Mouse (Mus musculus): ENCODE results near the gene Notch4. TPM values are rescaled to one million over a fixed set of nuclear protein-coding genes. Genes with fewer than 3 reads are reported as not detected.
A peak's percentile ranks its signal among the peaks of the same experiment; 100 is the strongest.

The Notch4 gene
- polyA plus RNA-seq, 1 experiment from 2014 or later, result 10.2 TPM

DNA sequence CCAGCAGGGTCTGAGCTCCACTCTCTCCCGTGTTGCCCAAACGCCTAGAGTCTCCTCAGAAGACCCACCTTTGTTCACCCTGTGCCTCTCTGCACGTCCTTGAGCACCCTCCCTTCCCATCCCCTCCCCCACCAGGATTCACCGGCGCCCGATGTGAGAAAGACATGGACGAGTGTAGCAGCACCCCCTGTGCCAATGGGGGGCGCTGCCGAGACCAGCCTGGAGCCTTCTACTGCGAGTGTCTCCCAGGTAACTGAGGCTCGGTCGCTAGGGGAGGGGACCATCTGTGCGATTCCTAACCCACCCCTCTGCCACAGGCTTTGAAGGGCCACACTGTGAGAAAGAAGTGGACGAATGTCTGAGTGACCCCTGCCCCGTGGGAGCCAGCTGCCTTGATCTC is 8.3 kb downstream of the Notch4 start:
- no peak for ATAC-seq (ENCODE audit: low FRiP score, low read depth)
- Histone ChIP-seq H3K4me1 (peaks cover 6% of the 10 kb centered on the region; the same call in 1 of the 2 replicates), H3K36me3 (no peaks in the 10 kb centered on the region), H3K27ac (no peak overlapping the region), H3K27me3 (replicated peaks) (no peaks in the 10 kb centered on the region), H3K4me2 (replicated peaks) (no peak overlapping the region), H3K9me3 (no peaks in the 10 kb centered on the region), H3K4me3 (no peak overlapping the region), H3K9ac (no peak overlapping the region)
- WGBS, result 13% methylated on average over 15 of the region's 15 CpGs

GRCm38 (mm10) chr17:34576577-34576976 is 12.5 kb downstream of the Notch4 start:
- Histone ChIP-seq H3K4me3 (no peak overlapping the region), H3K4me1 (peaks cover 6% of the 10 kb centered on the region; the same call in 1 of the 2 replicates), H3K9ac (no peak overlapping the region), H3K4me2 (replicated peaks) (no peak overlapping the region), H3K27ac (no peak overlapping the region), H3K36me3 (no peaks in the 10 kb centered on the region), H3K9me3 (no peaks in the 10 kb centered on the region), H3K27me3 (replicated peaks) (no peaks in the 10 kb centered on the region)
- ATAC-seq (ENCODE audit: low FRiP score, low read depth), result no peak
- WGBS, result 75% methylated on average over 5 of the region's 5 CpGs

DNA sequence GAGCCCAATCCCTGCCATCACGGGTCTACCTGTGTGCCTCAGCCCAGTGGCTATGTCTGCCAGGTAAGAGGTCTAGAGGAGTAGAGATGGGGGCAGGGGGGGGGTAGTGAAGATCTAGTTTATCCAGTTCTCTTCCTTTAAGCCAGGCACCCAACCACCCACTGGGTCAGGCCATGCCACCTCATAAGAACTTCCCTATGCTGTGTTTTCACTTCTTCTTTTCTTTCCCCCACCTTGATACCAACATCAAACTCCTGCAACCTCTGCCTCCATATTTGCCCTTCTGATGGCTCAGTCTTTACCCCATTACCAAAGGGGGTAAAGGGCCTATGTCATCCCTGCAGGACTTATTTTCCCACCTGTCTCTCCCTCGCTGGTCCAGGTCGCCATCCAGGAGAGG is 14.0 kb downstream of the Notch4 start:
- no peaks in the 10 kb centered on the region for H3K4me1 ChIP-seq
- no peaks in the 10 kb centered on the region for H3K27me3 ChIP-seq (replicated peaks)
- H3K9me3 ChIP-seq, result no peaks in the 10 kb centered on the region
- no peak overlapping the region for H3K27ac ChIP-seq
- H3K4me3 ChIP-seq, result no peak overlapping the region
- no peak overlapping the region for H3K4me2 ChIP-seq (replicated peaks)
- H3K9ac ChIP-seq, result no peak overlapping the region
- ATAC-seq (ENCODE audit: low FRiP score, low read depth), result no peak
- WGBS, result 91% methylated on average over 3 of the region's 3 CpGs
- no peaks in the 10 kb centered on the region for H3K36me3 ChIP-seq

DNA sequence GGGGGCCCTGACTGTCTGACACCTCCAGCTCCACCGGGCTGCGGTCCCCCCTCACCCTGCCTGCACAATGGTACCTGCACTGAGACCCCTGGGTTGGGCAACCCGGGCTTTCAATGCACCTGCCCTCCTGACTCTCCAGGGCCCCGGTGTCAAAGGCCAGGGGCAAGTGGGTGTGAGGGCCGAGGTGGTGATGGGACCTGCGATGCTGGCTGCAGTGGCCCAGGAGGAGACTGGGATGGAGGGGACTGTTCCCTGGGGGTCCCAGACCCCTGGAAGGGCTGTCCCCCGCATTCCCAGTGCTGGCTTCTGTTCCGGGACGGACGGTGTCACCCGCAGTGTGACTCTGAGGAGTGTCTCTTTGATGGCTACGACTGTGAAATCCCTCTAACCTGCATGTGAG is 18.5 kb downstream of the Notch4 start:
- H3K36me3 ChIP-seq, result no peaks in the 10 kb centered on the region
- no peak overlapping the region for H3K9ac ChIP-seq
- peaks cover 17% of the 10 kb centered on the region for H3K4me1 ChIP-seq
- H3K27ac ChIP-seq, result no peak overlapping the region
- no peaks in the 10 kb centered on the region for H3K9me3 ChIP-seq
- no peak overlapping the region for H3K4me2 ChIP-seq (replicated peaks)
- ATAC-seq (ENCODE audit: low FRiP score, low read depth), result no peak
- no peaks in the 10 kb centered on the region for H3K27me3 ChIP-seq (replicated peaks)
- no peak overlapping the region for H3K4me3 ChIP-seq
- 86% methylated on average over 12 of the region's 12 CpGs for WGBS

DNA sequence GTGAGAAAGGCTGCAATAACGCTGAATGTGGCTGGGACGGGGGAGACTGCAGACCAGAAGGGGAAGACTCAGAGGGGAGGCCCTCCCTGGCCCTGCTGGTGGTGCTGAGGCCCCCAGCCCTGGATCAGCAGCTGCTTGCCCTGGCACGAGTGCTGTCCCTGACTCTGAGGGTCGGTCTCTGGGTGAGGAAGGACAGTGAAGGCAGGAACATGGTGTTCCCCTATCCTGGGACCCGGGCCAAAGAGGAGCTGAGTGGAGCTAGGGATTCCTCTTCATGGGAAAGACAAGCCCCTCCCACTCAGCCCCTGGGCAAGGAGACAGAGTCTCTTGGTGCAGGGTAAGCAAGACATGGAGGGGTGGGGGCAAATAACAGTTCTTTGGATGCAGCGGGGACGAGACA is 19.3 kb downstream of the Notch4 start:
- WGBS, result 67% methylated on average over 7 of the region's 7 CpGs
- Histone ChIP-seq H3K27ac (no peak overlapping the region), H3K9ac (no peak overlapping the region), H3K27me3 (replicated peaks) (no peaks in the 10 kb centered on the region), H3K4me2 (replicated peaks) (0 out of 2 replicates have a peak overlapping the region, but pooled peaks have one; percentile 14), H3K36me3 (no peaks in the 10 kb centered on the region), H3K9me3 (no peaks in the 10 kb centered on the region), H3K4me1 (peaks cover 24% of the 10 kb centered on the region), H3K4me3 (no peak overlapping the region)
- no peak for ATAC-seq (ENCODE audit: low FRiP score, low read depth)

- no peak overlapping the region for H3K9ac ChIP-seq
- H3K36me3 ChIP-seq, result no peaks in the 10 kb centered on the region
- no peaks in the 10 kb centered on the region for H3K27me3 ChIP-seq (replicated peaks)
- H3K4me2 ChIP-seq (replicated peaks), result 0 out of 2 replicates have a peak overlapping the region, but pooled peaks have one; percentile 14
- H3K4me3 ChIP-seq, result no peak overlapping the region
- 93% methylated on average over 8 of the region's 8 CpGs for WGBS
- ATAC-seq (ENCODE audit: low FRiP score, low read depth), result no peak
- no peaks in the 10 kb centered on the region for H3K9me3 ChIP-seq
- no peak overlapping the region for H3K27ac ChIP-seq
- peaks cover 28% of the 10 kb centered on the region for H3K4me1 ChIP-seq
Measured at GRCm38 (mm10) chr17:34583819-34584218, 19.8 kb downstream of the Notch4 start.

DNA sequence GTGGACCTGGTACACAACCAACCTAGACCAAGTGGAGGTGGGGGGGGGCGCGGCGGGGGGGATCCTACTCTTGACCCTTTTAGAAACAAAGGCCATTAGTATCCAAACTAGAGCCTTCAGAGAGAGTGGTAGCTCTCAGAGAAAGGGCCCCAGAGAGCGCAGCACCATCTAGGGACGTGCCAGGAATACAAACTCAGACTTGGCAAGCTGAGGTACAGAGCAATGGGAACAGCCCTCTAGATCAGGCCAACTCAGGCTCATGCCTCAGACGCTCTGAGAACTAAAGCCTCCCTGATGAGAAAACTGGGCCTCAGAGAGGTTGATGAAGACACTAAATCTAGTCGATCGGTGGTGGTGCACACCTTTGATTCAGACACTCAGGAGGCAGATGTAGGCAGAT is 21.1 kb downstream of the Notch4 start:
- no peak for ATAC-seq (ENCODE audit: low FRiP score, low read depth)
- H3K27ac ChIP-seq, result no peak overlapping the region
- H3K4me3 ChIP-seq, result no peak overlapping the region
- H3K4me1 ChIP-seq, result peaks cover 40% of the 10 kb centered on the region
- no peaks in the 10 kb centered on the region for H3K9me3 ChIP-seq
- H3K36me3 ChIP-seq, result no peaks in the 10 kb centered on the region
- H3K4me2 ChIP-seq (replicated peaks), result no peak overlapping the region
- H3K9ac ChIP-seq, result no peak overlapping the region
- WGBS, result 84% methylated on average over 8 of the region's 8 CpGs
- H3K27me3 ChIP-seq (replicated peaks), result no peaks in the 10 kb centered on the region

DNA sequence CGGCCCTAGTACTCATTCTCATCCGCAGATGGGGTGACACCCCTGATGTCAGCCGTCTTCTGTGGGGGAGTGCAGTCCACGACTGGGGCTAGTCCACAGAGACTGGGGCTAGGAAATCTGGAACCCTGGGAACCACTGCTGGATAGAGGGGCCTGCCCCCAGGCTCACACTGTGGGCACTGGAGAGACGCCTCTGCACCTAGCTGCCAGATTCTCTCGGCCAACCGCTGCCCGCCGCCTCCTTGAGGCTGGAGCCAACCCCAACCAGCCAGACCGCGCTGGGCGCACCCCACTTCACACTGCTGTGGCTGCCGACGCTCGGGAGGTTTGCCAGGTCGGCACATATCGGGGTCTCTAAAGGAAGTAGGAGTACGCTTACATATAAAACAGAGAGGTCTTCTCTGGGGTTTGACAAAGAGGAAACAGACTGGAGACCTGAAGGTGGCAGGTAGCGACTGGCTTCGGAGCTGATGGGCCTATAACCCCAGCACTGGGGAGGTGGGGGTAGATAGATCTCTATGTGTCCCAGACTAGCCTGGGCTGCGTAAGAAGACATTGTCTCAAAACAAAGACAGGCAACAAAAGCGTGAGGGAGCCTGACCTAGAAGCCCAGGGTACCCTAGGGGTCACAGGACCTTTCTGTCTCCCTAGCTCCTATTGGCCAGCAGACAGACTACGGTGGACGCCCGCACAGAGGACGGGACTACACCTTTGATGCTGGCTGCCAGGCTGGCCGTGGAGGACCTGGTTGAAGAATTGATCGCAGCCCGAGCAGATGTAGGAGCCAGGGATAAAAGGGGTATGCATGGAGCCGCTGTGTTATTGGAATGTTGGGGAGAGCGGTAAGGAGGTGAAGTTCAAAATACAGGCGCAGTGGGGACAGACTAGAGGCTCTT is 22.1 kb downstream of the Notch4 start:
- Histone ChIP-seq H3K27me3 (replicated peaks) (no peaks in the 10 kb centered on the region), H3K9ac (peak overlapping the region; percentile 90), H3K4me3 (peak overlapping the region; percentile 65), H3K36me3 (no peaks in the 10 kb centered on the region), H3K9me3 (no peaks in the 10 kb centered on the region), H3K4me1 (peaks cover 50% of the 10 kb centered on the region), H3K27ac (peak overlapping the region; percentile 98), H3K4me2 (replicated peaks) (peak overlapping the region; percentile 90)
- WGBS, result 17% methylated on average over 32 of the region's 32 CpGs
- ATAC-seq (ENCODE audit: low FRiP score, low read depth), result peak; percentile 34

- Histone ChIP-seq H3K4me2 (replicated peaks) (peak overlapping the region; percentile 90), H3K4me3 (peak overlapping the region; percentile 65), H3K27ac (peak overlapping the region; percentile 98), H3K27me3 (replicated peaks) (no peaks in the 10 kb centered on the region), H3K36me3 (no peaks in the 10 kb centered on the region), H3K9ac (peak overlapping the region; percentile 90), H3K4me1 (peaks cover 56% of the 10 kb centered on the region), H3K9me3 (no peaks in the 10 kb centered on the region)
- ATAC-seq (ENCODE audit: low FRiP score, low read depth), result peak; percentile 79
- WGBS, result 0% methylated on average over 38 of the region's 38 CpGs
Measured at GRCm38 (mm10) chr17:34586796-34587422, 22.8 kb downstream of the Notch4 start.

DNA sequence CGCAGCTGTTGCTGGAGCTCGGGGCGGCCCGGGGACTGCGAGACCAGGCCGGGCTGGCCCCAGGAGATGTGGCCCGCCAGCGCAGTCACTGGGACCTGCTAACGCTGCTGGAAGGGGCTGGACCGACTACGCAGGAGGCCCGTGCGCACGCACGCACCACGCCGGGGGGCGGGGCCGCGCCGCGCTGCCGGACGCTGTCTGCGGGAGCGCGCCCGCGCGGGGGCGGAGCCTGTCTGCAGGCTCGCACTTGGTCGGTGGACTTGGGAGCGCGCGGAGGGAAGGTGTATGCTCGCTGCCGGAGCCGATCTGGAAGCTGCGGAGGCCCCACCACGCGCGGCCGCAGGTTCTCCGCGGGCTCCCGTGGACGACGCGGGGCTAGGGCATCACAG is 23.3 kb downstream of the Notch4 start:
- Histone ChIP-seq H3K4me1 (peaks cover 56% of the 10 kb centered on the region), H3K27me3 (replicated peaks) (no peaks in the 10 kb centered on the region), H3K9ac (peak overlapping the region; percentile 90), H3K4me3 (peak overlapping the region; percentile 65), H3K4me2 (replicated peaks) (peak overlapping the region; percentile 90), H3K36me3 (no peaks in the 10 kb centered on the region), H3K27ac (peak overlapping the region; percentile 98), H3K9me3 (no peaks in the 10 kb centered on the region)
- 0% methylated on average over 50 of the region's 50 CpGs for WGBS
- peak; percentile 80 for ATAC-seq (ENCODE audit: low FRiP score, low read depth)

GRCm38 (mm10) chr17:34587814-34588213 is 23.7 kb downstream of the Notch4 start:
- H3K9me3 ChIP-seq, result no peaks in the 10 kb centered on the region
- peaks cover 59% of the 10 kb centered on the region for H3K4me1 ChIP-seq
- H3K27ac ChIP-seq, result peak overlapping the region; percentile 98
- no peak for ATAC-seq (ENCODE audit: low FRiP score, low read depth)
- H3K9ac ChIP-seq, result peak overlapping the region; percentile 90
- H3K36me3 ChIP-seq, result no peaks in the 10 kb centered on the region
- H3K4me2 ChIP-seq (replicated peaks), result peak overlapping the region; percentile 90
- WGBS, result 3% methylated on average over 19 of the region's 19 CpGs
- H3K27me3 ChIP-seq (replicated peaks), result no peaks in the 10 kb centered on the region
- peak overlapping the region; percentile 65 for H3K4me3 ChIP-seq

- Histone ChIP-seq H3K9ac (no peak overlapping the region), H3K36me3 (no peaks in the 10 kb centered on the region), H3K27ac (no peak overlapping the region), H3K4me1 (peaks cover 67% of the 10 kb centered on the region), H3K4me2 (replicated peaks) (peak overlapping the region; percentile 18; the same call in 1 of the 2 replicates), H3K27me3 (replicated peaks) (no peaks in the 10 kb centered on the region), H3K4me3 (no peak overlapping the region), H3K9me3 (no peaks in the 10 kb centered on the region)
- no peak for ATAC-seq (ENCODE audit: low FRiP score, low read depth)
- 55% methylated on average over 3 of the region's 3 CpGs for WGBS
Measured at GRCm38 (mm10) chr17:34588767-34589166, 24.7 kb downstream of the Notch4 start.
